Mouse (Mus musculus) Patski (cell line): ENCODE measurements around the gene Vamp1. TPM values are rescaled to one million over a fixed set of nuclear protein-coding genes. Genes with fewer than 3 reads are reported as not detected.

Experiments used
- ATAC-seq: fragments of 100-300 bp; one replicate; pipeline ENCODE4 v1.8.0; 2021
- CTCF ChIA-PET: fragments of 350-600 bp; sonication (Branson Sonifier 250); formaldehyde crosslinking; loops from one replicate; lab custom pipeline; 2022; ENCODE audit warnings: inconsistent platforms; lab: Charles Lee
- POLR2A ChIA-PET: fragments of 350-600 bp; sonication (Branson Sonifier 250); formaldehyde crosslinking; loops from one replicate; lab custom pipeline; 2022; ENCODE audit warnings: antibody characterized with exemption, inconsistent platforms; lab: Charles Lee
- DNase-seq: peaks from one replicate; pipeline ENCODE4 v3.0.0-alpha.2; 2011; ENCODE audit warnings: low read depth, low spot score
- H3K27me3 ChIP-seq: fragments of 371-371 bp; one replicate; pipeline ENCODE4 v1.5.1; 2021
- CTCF ChIP-seq: fragments of 100-300 bp; IDR thresholded peaks from one replicate; pipeline ENCODE4 v1.5.1; 2021
- in situ Hi-C: fragments of 300-500 bp; cut with MboI; formaldehyde crosslinking; loops from 3 replicates; pipeline ENCODE4 v1.11.1; 2018; ENCODE audit warnings: low pct_unique_long_range_greater_than_20kb, mixed read lengths
- polyA plus RNA-seq: library from polyadenylated mRNA; unstranded; gene quantifications from one replicate; pipeline ENCODE4 v1.2.3, GENCODE M21; 2021

The Vamp1 gene
- polyA plus RNA-seq, 1 experiment from 2014 or later, result 7.5 TPM

DNA sequence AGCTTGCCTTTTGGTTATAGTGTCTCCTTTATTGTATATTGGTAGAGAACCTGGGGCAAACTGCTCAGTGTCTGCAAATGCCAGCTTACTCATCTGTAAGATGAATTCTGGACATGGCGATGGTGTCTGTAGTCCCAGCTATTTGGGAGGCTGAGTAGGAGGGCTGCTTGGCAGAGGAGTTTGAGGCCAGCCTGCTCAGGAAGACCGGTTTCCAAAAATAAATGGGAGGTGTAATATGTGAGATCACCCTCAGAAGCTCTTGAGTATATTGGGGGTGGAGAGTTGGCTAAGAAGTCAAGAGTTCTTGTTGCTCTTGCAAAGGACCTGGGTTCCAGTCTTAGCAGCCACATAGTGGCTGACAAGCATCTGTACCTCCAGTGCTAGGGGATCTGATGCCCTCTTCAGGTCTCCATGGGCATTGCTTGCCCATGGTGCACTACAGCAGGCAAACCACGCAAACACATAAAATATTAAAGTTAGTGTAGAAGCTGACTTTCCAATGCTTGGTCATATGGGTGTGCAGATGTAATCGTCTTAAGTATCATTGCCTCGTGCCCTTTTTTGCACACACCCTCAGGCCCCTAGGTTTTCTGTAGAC is 10.3 kb downstream of the Vamp1 start:
- in situ Hi-C loops, result no loop called here
- ATAC-seq (no peak), DNase-seq (no peak)
- ChIA-PET POLR2A (interaction anchor here (0.9 to 1.0 kb wide), 2 partner anchors 9 to 60 kb away, joined by 3 to 4 read pairs; no protein-coding TSS in a partner anchor), CTCF (interaction anchor here (0.8 to 2.0 kb wide), 7 partner anchors 8 to 49 kb away, joined by 3 to 6 read pairs (median 5); partner anchors contain the start of gene Vamp1)
- TF ChIP-seq CTCF, result no peak
- no peaks in the 10 kb centered on the region for H3K27me3 ChIP-seq

DNA sequence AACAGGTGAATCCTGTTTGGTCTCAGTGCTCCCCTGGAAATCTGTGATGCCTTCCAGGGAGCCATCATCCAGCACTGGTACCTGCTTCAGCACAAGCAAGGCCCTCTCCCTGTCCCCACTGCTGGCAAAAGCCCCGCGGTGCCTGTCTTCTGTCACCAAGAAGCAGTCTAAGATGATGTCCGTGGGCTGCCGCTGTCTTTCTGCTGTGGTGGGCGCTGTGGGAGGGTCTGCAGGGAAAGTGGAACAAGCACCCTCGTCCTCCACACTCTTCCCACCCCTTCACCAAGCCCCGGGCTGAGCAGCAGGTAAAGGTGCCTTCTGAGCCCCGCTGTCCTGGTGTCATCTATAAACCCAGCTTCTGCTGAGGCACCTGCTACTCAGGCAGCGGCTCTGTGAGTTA is 15.2 kb downstream of the Vamp1 start:
- no peak for TF ChIP-seq CTCF
- ATAC-seq (no peak), DNase-seq (no peak)
- ChIA-PET POLR2A (interaction anchor here (0.7 kb wide), 1 partner anchor 98 kb away, joined by 3 read pairs; no protein-coding TSS in a partner anchor), CTCF (interaction anchor here (1.2 to 2.1 kb wide), 2 partner anchors 11 to 37 kb away, joined by 3 to 12 read pairs; no protein-coding TSS in a partner anchor)
- H3K27me3 ChIP-seq, result no peaks in the 10 kb centered on the region
- in situ Hi-C loops, result no loop called here

DNA sequence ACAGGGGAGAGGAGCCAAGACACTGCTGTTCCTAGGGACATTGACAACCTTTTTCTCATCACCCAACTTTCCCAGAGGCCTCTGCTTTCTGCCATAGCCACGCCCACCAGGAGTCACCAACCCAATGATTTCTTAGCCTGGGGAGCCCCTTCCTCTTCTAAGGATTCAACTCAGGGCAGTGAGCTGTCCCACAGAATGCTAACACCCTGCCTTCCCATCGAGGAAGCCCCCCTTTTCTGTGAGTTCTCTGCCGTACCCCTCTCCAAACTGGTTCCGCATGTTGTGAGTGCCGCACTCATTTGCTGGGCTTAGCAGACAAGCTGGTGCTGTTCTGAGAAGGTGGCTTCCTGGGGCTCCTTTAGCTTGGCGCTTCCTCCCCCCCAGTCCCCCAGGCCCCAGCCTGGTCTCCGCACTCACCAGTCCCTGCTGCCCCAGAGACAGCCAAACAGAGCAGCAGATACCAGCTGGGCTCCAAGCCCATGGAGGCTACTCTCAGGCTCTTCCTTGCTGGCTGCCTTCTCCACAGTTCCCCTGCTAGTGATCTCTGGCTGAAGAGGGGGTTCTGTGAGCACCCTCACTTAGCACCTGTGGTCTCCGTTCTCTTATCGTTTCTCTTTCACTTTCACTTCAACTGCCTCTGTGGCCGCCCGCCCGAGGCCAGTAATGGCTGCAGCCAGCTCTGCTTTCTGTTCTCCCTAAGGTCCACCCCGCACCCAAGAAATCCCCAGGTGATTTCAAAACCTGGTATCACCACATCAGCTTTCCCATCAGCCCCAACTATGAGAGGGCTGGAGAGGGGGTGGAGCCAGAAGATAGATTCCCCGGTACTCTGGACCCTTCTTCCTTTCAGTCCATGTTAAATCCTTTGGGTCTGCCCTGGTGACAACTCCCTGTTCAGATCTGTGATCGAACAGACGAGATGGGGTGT is 16.0 kb downstream of the Vamp1 start, which contains the start of gene Tapbpl:
TSS of gene Tapbpl (minus strand) at position 744 of the 928 bp plus-strand sequence.
- no peak for TF ChIP-seq CTCF
- DNase-seq (no peak), ATAC-seq (peak; percentile 25)
- no peaks in the 10 kb centered on the region for H3K27me3 ChIP-seq
- CTCF ChIA-PET, result interaction anchor here (1.2 to 2.1 kb wide), 6 partner anchors 12 to 40 kb away, joined by 3 to 12 read pairs (median 4); no protein-coding TSS in a partner anchor
- in situ Hi-C loops, result no loop called here
- POLR2A ChIA-PET, result interaction anchor here (0.6 to 1.4 kb wide), 4 partner anchors 15 to 99 kb away, joined by 3 to 4 read pairs (median 4); partner anchors contain the start of gene Vamp1

DNA sequence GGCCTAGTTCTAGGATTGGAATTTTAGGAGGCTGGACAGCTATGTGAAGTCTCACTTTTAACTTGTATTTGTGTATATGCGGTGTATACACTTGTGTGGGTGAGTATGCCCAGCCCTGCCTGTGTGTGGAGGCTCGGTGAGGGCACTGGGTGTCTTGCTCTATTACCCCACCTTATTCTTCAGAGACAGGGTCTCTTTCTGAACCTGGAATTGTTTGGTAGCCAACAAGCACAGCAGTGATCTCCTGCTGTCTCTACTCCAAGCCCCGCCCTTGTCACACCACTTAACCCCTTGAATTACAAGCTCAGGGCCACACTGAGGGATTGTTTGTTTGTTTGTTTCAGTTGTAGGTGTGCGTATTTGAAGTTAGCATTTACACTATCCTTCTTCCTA is 16.7 kb downstream of the Vamp1 start:
- in situ Hi-C loops, result no loop called here
- ChIA-PET POLR2A (interaction anchor here (0.6 to 1.4 kb wide), 2 partner anchors 16 to 37 kb away, joined by 3 to 4 read pairs; partner anchors contain the start of gene Vamp1), CTCF (interaction anchor here (1.4 to 2.1 kb wide), 5 partner anchors 12 to 40 kb away, joined by 3 to 12 read pairs (median 4); no protein-coding TSS in a partner anchor)
- no peak for ATAC-seq
- DNase-seq, result no peak
- no peaks in the 10 kb centered on the region for H3K27me3 ChIP-seq
- TF ChIP-seq CTCF, result no peak

DNA sequence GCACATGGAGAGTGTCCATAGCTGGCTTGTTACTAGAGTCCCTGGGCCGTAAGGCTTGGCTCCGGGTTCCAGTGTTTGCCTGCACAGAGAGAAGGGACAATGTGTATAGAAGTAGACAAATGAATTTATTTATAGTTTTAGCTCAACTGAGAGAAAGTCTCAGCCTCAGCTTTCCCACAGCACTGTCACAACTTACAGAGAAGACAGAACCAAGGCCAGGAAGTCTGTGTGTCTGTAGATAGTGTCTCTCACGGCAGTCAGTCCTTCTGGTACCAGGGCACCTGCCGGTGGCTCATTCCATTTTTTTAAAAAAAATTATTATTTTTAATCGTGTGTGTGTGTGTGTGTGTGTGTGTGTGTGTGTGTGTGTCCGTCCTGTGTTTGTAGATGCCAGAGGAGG is 17.2 kb downstream of the Vamp1 start:
- DNase-seq (no peak), ATAC-seq (no peak)
- CTCF ChIA-PET, result interaction anchor here (1.5 to 2.1 kb wide), 4 partner anchors 12 to 39 kb away, joined by 3 to 12 read pairs (median 6); no protein-coding TSS in a partner anchor
- in situ Hi-C loops, result no loop called here
- no peak for TF ChIP-seq CTCF
- H3K27me3 ChIP-seq, result no peaks in the 10 kb centered on the region
- POLR2A ChIA-PET, result interaction anchor here (1.4 kb wide), 1 partner anchor 17 kb away, joined by 4 read pairs; the partner anchor contains the start of gene Vamp1

DNA sequence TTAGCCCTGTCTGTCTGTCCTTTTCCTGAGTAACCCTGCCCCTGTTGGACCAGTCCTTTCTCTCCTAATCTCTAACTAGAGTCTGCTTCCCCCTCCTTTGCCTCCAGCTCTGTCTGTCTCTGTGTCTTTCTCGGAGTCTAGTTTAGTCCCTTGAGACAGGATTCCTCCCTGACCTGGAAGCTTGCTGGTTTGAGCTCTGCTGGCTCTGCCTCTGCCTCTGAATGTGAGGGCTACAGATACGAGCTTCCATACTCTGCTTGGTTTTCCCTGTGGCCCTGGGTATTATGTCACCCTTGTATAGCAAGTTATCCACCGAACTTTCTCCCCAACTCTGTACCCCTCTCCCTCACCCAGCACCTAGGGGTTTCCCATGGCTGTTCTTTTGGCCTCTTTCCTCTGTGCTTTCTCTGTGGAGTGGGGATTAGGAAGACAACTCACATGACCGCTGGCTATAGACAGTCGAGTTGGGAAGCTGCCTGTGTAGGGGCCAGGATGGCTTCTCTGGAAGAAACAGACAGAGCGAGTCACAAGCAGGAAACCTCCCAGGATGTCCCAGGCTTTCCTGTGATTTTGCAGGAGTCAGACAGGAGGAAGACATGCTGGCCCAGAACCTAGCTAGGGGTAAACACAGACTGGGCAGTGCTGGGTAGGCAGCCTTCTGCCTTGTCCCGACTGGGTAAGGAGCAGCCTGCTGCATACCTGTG is 18.6 kb downstream of the Vamp1 start:
- no peak for ATAC-seq
- POLR2A ChIA-PET, result interaction anchor here (0.8 to 1.5 kb wide), 2 partner anchors 11 to 26 kb away, joined by 3 to 4 read pairs; no protein-coding TSS in a partner anchor
- in situ Hi-C loops, result no loop called here
- DNase-seq, result no peak
- CTCF ChIA-PET, result interaction anchor here (0.8 to 1.8 kb wide), 3 partner anchors 9 to 98 kb away, joined by 3 to 6 read pairs (median 3); no protein-coding TSS in a partner anchor
- no peak for TF ChIP-seq CTCF
- no peaks in the 10 kb centered on the region for H3K27me3 ChIP-seq

DNA sequence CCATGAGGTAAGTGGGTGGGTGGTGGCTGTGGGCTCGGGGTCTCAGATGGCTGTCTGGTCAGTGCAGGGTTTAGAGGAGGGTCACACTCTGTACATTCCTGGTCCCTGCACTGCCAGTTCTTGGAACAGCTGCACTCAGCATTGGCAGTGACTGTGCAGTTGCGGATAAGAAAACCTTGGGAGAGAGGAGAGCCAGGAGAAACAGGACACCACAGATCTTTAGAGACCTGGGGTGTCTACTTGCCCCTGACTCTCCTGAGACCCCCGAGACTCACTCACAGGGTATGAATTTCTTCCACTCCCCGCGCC is 19.1 kb downstream of the Vamp1 start:
- ATAC-seq, result peak; percentile 11
- no peaks in the 10 kb centered on the region for H3K27me3 ChIP-seq
- ChIA-PET POLR2A (interaction anchor here (0.8 to 1.5 kb wide), 2 partner anchors 11 to 25 kb away, joined by 3 to 4 read pairs; no protein-coding TSS in a partner anchor), CTCF (interaction anchor here (0.8 to 1.8 kb wide), 3 partner anchors 9 to 98 kb away, joined by 3 to 6 read pairs (median 3); no protein-coding TSS in a partner anchor)
- in situ Hi-C loops, result no loop called here
- DNase-seq, result no peak
- no peak for TF ChIP-seq CTCF

DNA sequence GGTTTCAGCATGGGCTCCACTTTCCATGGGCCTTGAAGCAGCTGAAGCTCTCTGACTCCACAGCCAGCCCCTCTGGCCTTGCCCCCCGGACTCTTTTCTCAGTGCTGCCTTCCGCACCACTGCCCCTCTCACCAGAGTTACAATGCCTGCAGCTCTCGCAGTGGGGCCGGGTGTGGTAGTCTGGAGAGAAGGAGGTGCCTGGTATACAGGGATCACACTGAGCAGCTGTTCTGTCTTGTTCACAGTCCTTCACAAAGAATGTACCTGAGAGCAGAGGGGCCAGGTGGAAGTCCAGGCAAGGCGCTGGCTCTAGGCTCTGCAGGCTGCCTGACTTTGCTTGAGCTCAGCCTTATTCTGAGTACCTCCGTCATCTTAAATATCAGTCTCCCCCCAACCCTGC is 21.0 kb downstream of the Vamp1 start:
- ChIA-PET CTCF (interaction anchor here (1.1 kb wide), 1 partner anchor 17 kb away, joined by 3 read pairs; no protein-coding TSS in a partner anchor), POLR2A (interaction anchor here (0.5 kb wide), 1 partner anchor 171 kb away, joined by 4 read pairs; no protein-coding TSS in a partner anchor)
- ATAC-seq (no peak), DNase-seq (no peak)
- in situ Hi-C loops, result no loop called here
- H3K27me3 ChIP-seq, result no peaks in the 10 kb centered on the region
- TF ChIP-seq CTCF, result no peak

DNA sequence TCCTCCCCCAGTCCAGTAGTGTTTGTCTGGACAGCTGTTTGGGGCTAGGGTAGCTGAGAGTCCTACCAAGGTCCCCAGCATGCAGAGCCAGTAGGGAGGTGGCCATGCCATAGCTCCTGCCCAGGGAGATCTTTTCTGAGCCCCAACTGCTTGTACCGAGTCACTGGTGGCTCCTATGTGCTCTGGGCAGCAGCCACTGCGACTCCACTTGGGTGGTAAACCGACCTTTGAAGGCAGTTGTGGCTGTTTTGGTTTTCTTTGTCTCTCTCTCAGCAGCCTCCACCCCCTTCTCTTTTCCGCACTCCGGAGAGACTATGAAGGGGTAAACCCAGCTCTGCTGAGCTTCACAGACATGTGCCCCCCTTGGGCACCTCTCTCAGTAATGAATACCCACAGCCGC is 21.4 kb downstream of the Vamp1 start, which contains the start of gene Cd27:
TSS of gene Cd27 (minus strand) at position 229 of the 400 bp plus-strand sequence.
- ChIA-PET POLR2A (interaction anchor here (0.5 kb wide), 1 partner anchor 172 kb away, joined by 4 read pairs; no protein-coding TSS in a partner anchor), CTCF (interaction anchor here (1.1 kb wide), 1 partner anchor 18 kb away, joined by 3 read pairs; no protein-coding TSS in a partner anchor)
- ATAC-seq (no peak), DNase-seq (no peak)
- no peak for TF ChIP-seq CTCF
- H3K27me3 ChIP-seq, result no peaks in the 10 kb centered on the region
- in situ Hi-C loops, result no loop called here
